Mouse (Mus musculus) forebrain, postnatal 0 days (tissue): ENCODE data around the gene Atp5g2. TPM values are rescaled to one million over a fixed set of nuclear protein-coding genes. Genes with fewer than 3 reads are reported as not detected.

Experiments used
- ATAC-seq: fragments of 200-750 bp; cut with Nextera tagmentation; 2 replicates; pipeline ENCODE4 v1.8.0; 2017; ENCODE audit warnings: mild to moderate bottlenecking, moderate library complexity
- DNase-seq: peaks from one replicate; pipeline ENCODE4 v3.0.0-alpha.2; 2015
- H3K27ac ChIP-seq: fragments of 300-500 bp; sonication (generic); 2 replicates; pipeline ENCODE4 v1.5.1; 2014; ENCODE audit warnings: low read depth, mild to moderate bottlenecking, antibody characterized with exemption, low read length, moderate library complexity, mixed read lengths
- H3K27me3 ChIP-seq: fragments of 300-500 bp; sonication (generic); 2 replicates; pipeline ENCODE4 v1.6.1; 2014; ENCODE audit warnings: mild to moderate bottlenecking, low read length, mixed read lengths; ENCODE audit not compliant: insufficient read depth
- H3K36me3 ChIP-seq: fragments of 300-500 bp; sonication (generic); 2 replicates; pipeline ENCODE4 v1.6.1; 2014; ENCODE audit warnings: mild to moderate bottlenecking, moderate library complexity; ENCODE audit not compliant: insufficient read depth
- H3K4me1 ChIP-seq: fragments of 300-500 bp; sonication (generic); 2 replicates; pipeline ENCODE4 v1.6.1; 2014; ENCODE audit warnings: antibody characterized with exemption; ENCODE audit not compliant: insufficient read depth
- H3K4me2 ChIP-seq: fragments of 300-500 bp; sonication (generic); 2 replicates; pipeline ENCODE4 v1.6.1; 2014; ENCODE audit warnings: low read depth, mild to moderate bottlenecking, moderate library complexity
- H3K4me3 ChIP-seq: fragments of 300-500 bp; sonication (generic); 2 replicates; pipeline ENCODE4 v1.5.1; 2014; ENCODE audit warnings: low read depth, low read length, mixed read lengths
- H3K9ac ChIP-seq: fragments of 300-500 bp; sonication (generic); 2 replicates; pipeline ENCODE4 v1.6.1; 2014; ENCODE audit warnings: mild to moderate bottlenecking
- H3K9me3 ChIP-seq: fragments of 300-500 bp; sonication (generic); 2 replicates; pipeline ENCODE4 v1.6.1; 2016; ENCODE audit warnings: low read length
- CTCF ChIP-seq: sonication (generic); IDR thresholded peaks from 2 replicates; pipeline ENCODE4 v1.5.1; 2016; ENCODE audit warnings: antibody characterized with exemption, control low read depth, low read depth
- WGBS: fragments of 180-500 bp; shearing (Covaris S2); extraction: QIAGEN DNeasy Blood & Tissue Kit; methylation state at CpG from one replicate; pipeline ENCODE4 v1.1.7; 2014; 5-methylcytosine and 5-hydroxymethylcytosine counted together
- polyA plus RNA-seq: library from polyadenylated mRNA; unstranded; fragments of >200 nt; fragmentation: Nextera tagmentation; extraction: Ambion mirVana; gene quantifications from 2 replicates; pipeline ENCODE4 v1.2.1, GENCODE M21; 2015
- total RNA-seq: library from RNA; depleted of rRNA; stranded (reverse); fragments of >200 nt; gene quantifications from 2 replicates; pipeline ENCODE4 v1.2.3, GENCODE M21; 2014

Atp5g2 gene
- total and polyA plus RNA-seq, 2 experiments from 2014 or later, result 63.5 to 170 TPM

DNA sequence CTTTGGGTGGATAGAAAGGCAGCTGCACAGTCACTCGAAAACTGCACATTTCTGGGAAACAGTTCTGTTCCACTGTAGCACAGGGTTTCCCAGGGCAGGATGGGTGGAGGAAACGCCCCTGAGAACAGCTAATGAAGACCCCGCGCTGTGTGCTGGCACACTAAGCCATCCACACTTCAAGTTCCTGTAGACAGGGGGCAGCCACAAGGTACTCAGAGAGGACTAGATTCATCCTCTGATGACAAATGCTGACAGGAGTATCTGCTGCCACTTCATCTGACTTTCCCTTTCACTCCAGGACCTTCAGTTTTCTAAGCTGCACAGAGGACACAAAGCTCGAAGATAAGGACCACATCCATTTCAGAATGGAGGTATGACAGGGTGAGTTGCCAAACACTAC lies 32.7 kb upstream of the Atp5g2 start:
- 55% methylated on average over 5 of the region's 5 CpGs for WGBS
- peak; percentile 42 for TF ChIP-seq CTCF
- no peak for DNase-seq

DNA sequence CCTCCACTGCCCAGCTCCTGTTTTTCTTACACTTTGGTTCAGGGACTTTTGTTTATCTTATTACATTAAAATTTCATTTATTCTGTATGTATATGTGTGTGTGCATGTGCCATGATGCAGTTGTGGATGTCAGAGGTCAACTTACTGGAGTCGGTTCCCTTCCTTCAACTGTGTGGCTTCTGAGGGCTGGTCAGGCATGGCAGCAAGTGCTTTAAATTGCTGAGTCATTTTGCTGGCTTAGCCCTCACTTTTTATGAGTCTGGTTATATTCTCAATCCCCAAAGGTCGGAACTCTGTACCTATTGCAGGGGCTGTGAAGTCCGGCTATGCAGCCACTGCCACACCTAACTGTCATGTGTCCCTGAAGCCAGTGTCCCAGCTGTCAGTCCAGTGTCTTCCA lies 30.8 kb upstream of the Atp5g2 start:
- DNase-seq, result no peak
- no peak overlapping the region for H3K27ac ChIP-seq
- no peak for TF ChIP-seq CTCF

More for the DNA sequence above, 32.7 kb upstream of the Atp5g2 start:
- Histone ChIP-seq H3K27ac (peak overlapping the region; percentile 64), H3K4me1 (peaks cover 7% of the 10 kb centered on the region; the same call in 1 of the 2 replicates), H3K9me3 (no peaks in the 10 kb centered on the region), H3K9ac (no peak overlapping the region), H3K4me2 (no peak overlapping the region), H3K36me3 (peaks cover 33% of the 10 kb centered on the region), H3K4me3 (no peak overlapping the region), H3K27me3 (no peaks in the 10 kb centered on the region)
- peak; percentile 64 for ATAC-seq

DNA sequence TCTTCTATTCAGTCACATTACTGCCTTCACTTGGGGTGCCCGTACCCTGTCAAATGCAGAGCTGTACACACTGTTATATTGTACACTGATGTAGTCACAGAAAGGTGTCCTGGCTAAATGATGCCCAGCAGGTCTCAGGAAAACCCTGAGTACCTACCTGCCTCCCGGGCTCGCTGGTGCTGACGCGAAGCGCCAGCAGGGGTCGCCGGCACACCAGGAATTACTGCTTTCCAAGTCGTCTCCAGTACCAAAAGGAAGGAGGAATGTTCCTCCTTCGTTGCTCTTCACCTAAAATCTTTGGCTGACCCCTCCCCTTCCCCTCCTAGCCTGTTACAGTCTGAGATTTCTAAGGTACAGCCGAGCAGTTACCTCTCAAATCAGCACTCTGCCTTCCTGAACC lies 26.0 kb upstream of the Atp5g2 start:
- Histone ChIP-seq H3K27me3 (peaks cover 20% of the 10 kb centered on the region), H3K4me2 (no peak overlapping the region), H3K9me3 (no peaks in the 10 kb centered on the region), H3K36me3 (no peaks in the 10 kb centered on the region), H3K9ac (no peak overlapping the region; the same call in 1 of the 2 replicates), H3K27ac (no peak overlapping the region), H3K4me1 (peaks cover 14% of the 10 kb centered on the region), H3K4me3 (no peak overlapping the region)
- peak; percentile 95 for TF ChIP-seq CTCF
- ATAC-seq (peak; percentile 47; the same call in 1 of the 2 replicates), DNase-seq (peak; percentile 83)
- WGBS, result 6% methylated on average over 11 of the region's 11 CpGs

More for the DNA sequence above, 30.8 kb upstream of the Atp5g2 start:
- Histone ChIP-seq H3K9ac (no peak overlapping the region), H3K9me3 (no peaks in the 10 kb centered on the region), H3K4me3 (no peak overlapping the region), H3K4me2 (no peak overlapping the region), H3K27me3 (peaks cover 8% of the 10 kb centered on the region), H3K4me1 (peaks cover 11% of the 10 kb centered on the region; the same call in 1 of the 2 replicates), H3K36me3 (peaks cover 15% of the 10 kb centered on the region)
- no peak for ATAC-seq
- WGBS, result 91% methylated on average over 3 of the region's 3 CpGs

DNA sequence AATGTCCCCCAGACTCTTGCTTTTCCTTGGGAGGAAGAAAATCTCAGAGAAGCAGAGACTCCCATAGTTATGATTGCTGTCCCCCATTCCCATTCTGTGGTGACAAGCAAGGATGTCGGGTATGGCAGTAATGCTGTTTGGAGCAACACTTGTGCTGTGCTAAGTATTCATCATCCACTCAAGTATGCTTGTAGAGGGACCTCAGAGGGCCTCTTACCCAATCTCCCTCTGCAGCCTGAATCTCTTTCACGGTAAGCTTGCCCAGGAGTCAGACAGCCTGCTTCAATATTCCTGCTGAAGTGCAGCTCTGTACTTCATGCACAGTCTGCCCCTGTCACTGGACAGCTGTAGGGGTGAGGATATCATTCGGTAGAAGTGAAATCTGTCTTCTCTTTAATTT lies 24.7 kb upstream of the Atp5g2 start:
- H3K27me3 ChIP-seq, result peaks cover 20% of the 10 kb centered on the region
- no peak for TF ChIP-seq CTCF
- no peak overlapping the region for H3K9ac ChIP-seq
- H3K27ac ChIP-seq, result no peak overlapping the region
- 44% methylated on average over 3 of the region's 3 CpGs for WGBS
- H3K4me1 ChIP-seq, result peaks cover 23% of the 10 kb centered on the region
- no peak overlapping the region for H3K4me2 ChIP-seq
- no peak overlapping the region for H3K4me3 ChIP-seq
- H3K36me3 ChIP-seq, result no peaks in the 10 kb centered on the region
- no peak for ATAC-seq
- H3K9me3 ChIP-seq, result no peaks in the 10 kb centered on the region
- DNase-seq, result no peak

DNA sequence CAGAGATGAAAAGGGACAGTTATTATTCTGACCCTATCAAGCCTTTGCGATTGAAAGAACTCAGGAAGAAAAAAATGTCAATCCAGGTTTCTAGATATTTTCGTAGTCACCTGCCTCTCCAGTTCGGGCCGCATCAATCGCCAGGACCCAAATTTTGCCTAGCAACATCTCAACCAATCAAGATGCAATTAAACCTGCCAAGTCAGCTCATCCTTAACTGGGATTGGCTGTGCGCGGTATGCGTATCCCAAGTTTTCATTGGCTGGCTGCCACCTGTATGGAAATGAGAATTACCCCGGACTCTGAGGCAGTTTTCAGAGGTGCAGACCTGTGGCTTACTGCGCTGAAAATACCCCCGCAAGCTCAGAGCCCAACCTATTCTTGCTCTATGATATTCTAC lies 21.4 kb upstream of the Atp5g2 start:
- peak overlapping the region; percentile 51 for H3K4me3 ChIP-seq
- ATAC-seq (peak; percentile 81), DNase-seq (peak; percentile 95)
- peaks cover 16% of the 10 kb centered on the region for H3K27me3 ChIP-seq
- no peaks in the 10 kb centered on the region for H3K9me3 ChIP-seq
- peaks cover 22% of the 10 kb centered on the region for H3K4me1 ChIP-seq
- TF ChIP-seq CTCF, result no peak
- no peaks in the 10 kb centered on the region for H3K36me3 ChIP-seq
- 1% methylated on average over 11 of the region's 11 CpGs for WGBS
- H3K4me2 ChIP-seq, result peak overlapping the region; percentile 55
- peak overlapping the region; percentile 83 for H3K27ac ChIP-seq
- H3K9ac ChIP-seq, result peak overlapping the region; percentile 83

DNA sequence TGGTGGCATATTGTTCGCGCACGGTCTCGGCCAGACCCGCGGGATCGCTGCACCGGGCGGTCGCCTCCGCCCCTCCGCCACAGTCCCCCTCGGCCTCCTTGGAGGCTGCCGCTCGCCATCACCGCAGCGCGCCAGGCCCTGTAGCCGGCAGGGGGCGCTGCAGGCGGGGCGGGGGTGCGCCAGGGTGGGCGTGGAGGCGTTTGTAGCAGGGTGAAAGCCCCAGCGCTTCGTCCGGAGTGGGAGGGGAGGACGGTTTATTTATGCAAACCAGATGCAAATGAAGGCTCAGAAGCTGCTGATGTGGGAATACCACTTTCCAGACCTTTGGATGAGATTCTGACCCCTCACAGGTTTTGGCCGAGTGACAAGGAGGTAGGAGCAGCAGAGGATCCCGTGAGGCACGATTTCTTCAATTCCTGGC lies 20.8 kb upstream of the Atp5g2 start:
- Histone ChIP-seq H3K27me3 (peaks cover 12% of the 10 kb centered on the region), H3K27ac (peak overlapping the region; percentile 83), H3K4me2 (peak overlapping the region; percentile 55), H3K36me3 (no peaks in the 10 kb centered on the region), H3K4me1 (peaks cover 18% of the 10 kb centered on the region), H3K9ac (peak overlapping the region; percentile 83), H3K9me3 (no peaks in the 10 kb centered on the region), H3K4me3 (peak overlapping the region; percentile 51)
- WGBS, result under 1% methylated on average over 32 of the region's 32 CpGs
- peak; percentile 87 for ATAC-seq
- peak; percentile 96 for TF ChIP-seq CTCF
- DNase-seq, result peak; percentile 91

DNA sequence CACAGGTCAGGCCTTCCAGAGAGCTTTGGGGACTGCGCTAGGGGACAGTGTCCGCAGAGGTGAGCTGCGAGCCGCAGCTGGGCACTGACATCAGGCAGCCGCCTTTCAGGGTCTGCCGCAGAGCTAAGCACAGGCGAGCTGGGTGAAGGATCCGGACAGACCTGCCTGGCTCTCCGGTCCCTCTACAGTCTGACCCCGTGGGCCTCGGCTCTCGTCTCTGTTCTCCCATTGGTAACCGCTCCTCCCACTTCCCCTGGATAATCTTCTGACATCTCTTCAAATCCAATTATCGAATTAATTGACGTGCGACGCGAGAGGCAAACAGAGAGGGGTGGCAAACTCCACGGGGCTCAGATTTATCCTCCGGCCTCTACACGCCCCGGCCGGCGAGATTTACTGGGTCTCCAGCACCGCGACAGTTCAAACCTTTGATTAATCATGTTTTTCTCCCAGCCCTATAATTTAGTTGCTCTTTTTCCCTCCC lies 20.2 kb upstream of the Atp5g2 start:
- TF ChIP-seq CTCF, result no peak
- peak overlapping the region; percentile 51 for H3K4me3 ChIP-seq
- peak; percentile 60 for ATAC-seq
- DNase-seq, result peak; percentile 68
- peaks cover 18% of the 10 kb centered on the region for H3K4me1 ChIP-seq
- H3K9me3 ChIP-seq, result no peaks in the 10 kb centered on the region
- H3K27me3 ChIP-seq, result peaks cover 6% of the 10 kb centered on the region; the same call in 1 of the 2 replicates
- WGBS, result 3% methylated on average over 26 of the region's 26 CpGs
- no peaks in the 10 kb centered on the region for H3K36me3 ChIP-seq
- peak overlapping the region; percentile 83 for H3K27ac ChIP-seq
- H3K9ac ChIP-seq, result peak overlapping the region; percentile 83
- peak overlapping the region; percentile 55 for H3K4me2 ChIP-seq
